Mouse (Mus musculus): ENCODE measurements at regions not wholly inside any gene's neighbourhood (a gene's known extent, or its start where the extent isn't known, plus 50 kb on each side); places are given as distances from the start of the nearest gene placed in this dataset.
A peak's percentile ranks its signal among the peaks of the same experiment; 100 is the strongest.
"Not testable (repeated sequence)": the region's sequence is repeated elsewhere in the genome, so short reads cannot be mapped to it uniquely, and the experiment has no call there.

GRCm38 (mm10) chr2:149283274-149283673 lies 121.6 kb upstream of the Cst10 start:
- Histone ChIP-seq H3K27me3 (replicated peaks; ENCODE audit: control insufficient read depth, insufficient read depth, low read length) (no peaks in the 10 kb centered on the region), H3K4me1 (ENCODE audit: control insufficient read depth, insufficient read depth, low read length) (no peaks in the 10 kb centered on the region), H3K4me3 (ENCODE audit: low read length) (no peak overlapping the region), H3K9me3 (ENCODE audit: control insufficient read depth, low read length) (no peaks in the 10 kb centered on the region), H3K27ac (ENCODE audit: low read length) (no peak overlapping the region), H3K36me3 (ENCODE audit: control insufficient read depth, insufficient read depth, low read length) (no peaks in the 10 kb centered on the region), H3K9ac (ENCODE audit: low read depth, low read length) (no peak overlapping the region), H3K4me2 (ENCODE audit: low read depth, low read length) (no peak overlapping the region)
- no peak for ATAC-seq
- WGBS, result 82% methylated on average over 5 of the region's 5 CpGs

DNA sequence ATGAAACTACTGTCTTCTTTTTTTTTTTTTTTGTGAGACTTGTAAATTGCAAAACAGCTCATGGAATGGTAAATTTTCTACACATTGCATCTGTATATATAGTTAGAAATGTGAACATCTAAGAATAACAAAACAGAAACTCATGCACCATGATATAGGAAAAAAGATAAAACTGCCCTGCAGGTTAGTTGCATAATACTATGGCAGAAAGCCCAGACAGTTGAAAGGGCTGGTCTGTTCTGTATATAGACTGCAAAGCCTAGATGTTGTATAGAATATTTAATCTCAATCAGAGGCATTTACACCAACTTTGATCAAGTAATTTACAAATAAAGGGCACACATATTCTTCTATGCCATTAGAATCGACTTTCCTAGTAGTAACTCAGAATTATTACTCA lies 120.7 kb upstream of the Cst10 start:
- no peak overlapping the region for H3K4me3 ChIP-seq (ENCODE audit: low read length)
- no peak overlapping the region for H3K27ac ChIP-seq (ENCODE audit: low read length)
- no peak for ATAC-seq
- WGBS, result 82% methylated on average over 1 of the region's 1 CpGs
- H3K9me3 ChIP-seq (ENCODE audit: control insufficient read depth, low read length), result no peaks in the 10 kb centered on the region
- H3K36me3 ChIP-seq (ENCODE audit: control insufficient read depth, insufficient read depth, low read length), result no peaks in the 10 kb centered on the region
- no peak overlapping the region for H3K4me2 ChIP-seq (ENCODE audit: low read depth, low read length)
- H3K9ac ChIP-seq (ENCODE audit: low read depth, low read length), result no peak overlapping the region
- H3K4me1 ChIP-seq (ENCODE audit: control insufficient read depth, insufficient read depth, low read length), result no peaks in the 10 kb centered on the region
- H3K27me3 ChIP-seq (replicated peaks; ENCODE audit: control insufficient read depth, insufficient read depth, low read length), result no peaks in the 10 kb centered on the region

DNA sequence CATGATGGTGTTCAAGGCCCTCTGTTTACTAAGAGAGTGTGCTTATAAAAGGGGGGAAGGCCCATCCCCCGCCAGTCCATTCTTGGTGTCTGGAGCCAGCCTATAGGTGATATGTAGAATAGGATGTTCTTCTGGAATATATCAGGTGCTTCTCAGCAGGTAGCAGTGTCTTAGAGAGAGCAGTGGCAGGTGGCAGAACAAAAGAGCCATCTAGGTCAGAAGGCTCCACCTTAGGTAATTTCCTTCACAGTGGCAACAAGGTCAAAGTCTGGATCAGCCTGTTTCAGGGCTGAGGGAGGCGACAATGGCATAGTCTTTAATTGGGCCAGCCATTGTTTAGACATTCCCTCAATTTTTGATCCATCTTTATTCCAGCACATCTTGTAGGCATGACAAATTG lies 107.9 kb upstream of the Cst10 start:
- not testable (repeated sequence) for H3K27me3 ChIP-seq (replicated peaks; ENCODE audit: control insufficient read depth, insufficient read depth, low read length); H3K4me1 ChIP-seq (ENCODE audit: control insufficient read depth, insufficient read depth, low read length); H3K9ac ChIP-seq (ENCODE audit: low read depth, low read length); H3K4me2 ChIP-seq (ENCODE audit: low read depth, low read length); ATAC-seq; H3K9me3 ChIP-seq (ENCODE audit: control insufficient read depth, low read length); H3K4me3 ChIP-seq (ENCODE audit: low read length); H3K27ac ChIP-seq (ENCODE audit: low read length); H3K36me3 ChIP-seq (ENCODE audit: control insufficient read depth, insufficient read depth, low read length)
- WGBS, result 87% methylated on average over 2 of the region's 2 CpGs

- H3K36me3 ChIP-seq (ENCODE audit: control insufficient read depth, insufficient read depth, low read length), result no peaks in the 10 kb centered on the region
- ATAC-seq, result no peak
- peaks cover 4% of the 10 kb centered on the region for H3K9me3 ChIP-seq (ENCODE audit: control insufficient read depth, low read length)
- H3K27ac ChIP-seq (ENCODE audit: low read length), result no peak overlapping the region
- H3K4me2 ChIP-seq (ENCODE audit: low read depth, low read length), result no peak overlapping the region
- H3K9ac ChIP-seq (ENCODE audit: low read depth, low read length), result no peak overlapping the region
- no peak overlapping the region for H3K4me3 ChIP-seq (ENCODE audit: low read length)
- H3K4me1 ChIP-seq (ENCODE audit: control insufficient read depth, insufficient read depth, low read length), result no peaks in the 10 kb centered on the region
- H3K27me3 ChIP-seq (replicated peaks; ENCODE audit: control insufficient read depth, insufficient read depth, low read length), result no peaks in the 10 kb centered on the region
- 86% methylated on average over 1 of the region's 1 CpGs for WGBS
Measured at GRCm38 (mm10) chr2:149305553-149305952, 99.3 kb upstream of the Cst10 start.

DNA sequence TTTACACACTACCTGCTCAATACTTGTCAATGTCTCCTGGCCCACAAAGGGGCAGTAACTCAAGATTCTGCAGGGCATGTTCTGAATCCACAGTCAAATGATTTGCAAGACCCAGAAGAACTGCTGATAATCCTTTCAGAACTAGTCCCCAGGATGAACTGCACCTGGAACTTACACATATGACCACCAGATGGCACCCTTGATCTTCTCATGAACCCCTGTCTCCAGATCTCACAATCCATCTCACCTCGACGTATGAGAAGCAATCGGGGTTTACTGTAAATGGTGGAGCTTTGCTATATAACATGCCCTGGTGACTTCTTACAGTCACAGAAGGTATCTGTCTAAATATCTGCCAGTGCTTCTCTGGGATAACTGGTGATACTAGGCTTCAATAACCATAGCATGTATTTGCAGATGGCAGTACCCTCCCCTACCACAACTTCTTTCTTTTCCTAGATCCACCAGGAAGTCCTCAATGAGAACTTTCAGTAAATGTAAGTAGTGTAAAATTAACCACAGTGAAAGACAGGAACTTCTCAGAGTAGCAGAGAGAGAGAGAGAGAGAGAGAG lies 54.5 kb upstream of the Cst10 start:
- ATAC-seq, result peak; percentile 77; the same call in 1 of the 2 replicates
- H3K4me1 ChIP-seq (ENCODE audit: control insufficient read depth, insufficient read depth, low read length), result no peaks in the 10 kb centered on the region
- no peaks in the 10 kb centered on the region for H3K9me3 ChIP-seq (ENCODE audit: control insufficient read depth, low read length)
- no peaks in the 10 kb centered on the region for H3K36me3 ChIP-seq (ENCODE audit: control insufficient read depth, insufficient read depth, low read length)
- no peak overlapping the region for H3K4me2 ChIP-seq (ENCODE audit: low read depth, low read length)
- no peaks in the 10 kb centered on the region for H3K27me3 ChIP-seq (replicated peaks; ENCODE audit: control insufficient read depth, insufficient read depth, low read length)
- H3K9ac ChIP-seq (ENCODE audit: low read depth, low read length), result no peak overlapping the region
- WGBS, result 10% methylated on average over 3 of the region's 3 CpGs
- H3K27ac ChIP-seq (ENCODE audit: low read length), result no peak overlapping the region
- H3K4me3 ChIP-seq (ENCODE audit: low read length), result no peak overlapping the region
